Mouse (Mus musculus) ES-CJ7 (cell line): ENCODE measurements around the gene Tnni2.

ENCODE experiments used
- DNase-seq: peaks from one replicate; pipeline ENCODE4 v3.0.0; 2011; ENCODE audit warnings: low read depth, low spot score

Gene Tnni2

DNA sequence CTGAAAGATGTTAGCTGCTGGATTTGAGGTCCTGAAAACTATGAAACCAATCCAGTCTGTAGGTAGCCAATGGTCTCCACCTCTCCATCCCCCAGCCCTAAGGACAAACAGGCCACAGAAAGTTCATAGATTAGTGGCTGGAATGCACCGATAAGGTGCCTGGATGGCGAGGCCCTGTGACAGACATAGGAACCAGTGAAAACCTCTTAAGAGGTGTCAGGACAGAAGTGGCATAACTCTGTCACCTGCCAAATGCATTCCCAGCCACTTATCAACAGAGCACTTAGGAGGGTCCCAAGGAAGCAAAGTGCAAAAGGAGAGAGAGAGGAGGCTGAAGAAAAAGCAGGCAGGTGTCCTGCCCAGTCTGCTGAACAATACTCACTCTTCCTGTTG is 17.7 kb downstream of the Tnni2 start:
- no peak for DNase-seq

DNA sequence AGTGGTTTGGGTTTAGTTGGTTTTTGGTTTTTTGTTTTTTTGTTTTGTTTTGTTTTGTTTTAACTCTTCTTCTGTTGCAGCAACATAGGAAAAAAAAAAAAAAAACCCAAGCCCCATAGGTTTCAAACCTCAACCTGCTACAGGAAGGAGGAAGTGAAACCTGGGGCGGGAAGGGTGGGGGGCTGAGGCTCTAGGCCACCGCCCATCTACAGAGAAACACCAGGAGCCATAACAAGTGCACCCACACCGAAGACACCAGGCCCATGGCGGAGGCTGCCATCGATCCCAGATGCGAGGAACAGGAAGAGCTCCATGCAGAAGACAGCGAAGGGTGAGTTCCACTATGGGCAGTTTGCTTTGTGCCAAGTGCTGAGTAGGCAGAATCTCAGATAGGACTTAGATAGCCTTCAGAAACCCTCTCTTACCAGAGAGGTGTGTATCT is 19.0 kb downstream of the Tnni2 start, which contains the start of gene Lsp1:
Lsp1 (plus strand) TSS at position 174 of the 442 bp plus-strand sequence.
- DNase-seq: no peak

DNA sequence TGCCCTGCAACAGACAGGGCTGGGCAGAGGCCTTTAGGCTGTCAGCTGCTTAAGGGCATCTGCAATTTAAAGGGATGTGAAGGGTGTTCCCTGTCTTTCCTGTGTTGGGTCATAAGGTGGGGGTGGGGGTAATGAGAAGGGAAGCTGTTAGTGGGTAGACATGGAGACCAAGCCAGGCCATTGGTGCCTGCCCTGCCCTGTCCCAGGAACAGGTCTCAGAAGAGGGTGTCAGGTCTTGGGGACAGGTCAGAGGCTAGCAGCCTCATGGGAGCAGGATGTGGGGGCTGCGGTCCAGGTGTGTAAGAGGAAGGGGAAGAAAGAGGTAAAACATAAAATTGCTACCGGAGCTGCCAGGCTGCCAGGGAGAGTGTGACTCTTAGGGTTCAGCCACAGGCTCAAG is 19.8 kb downstream of the Tnni2 start:
- DNase-seq: no peak

DNA sequence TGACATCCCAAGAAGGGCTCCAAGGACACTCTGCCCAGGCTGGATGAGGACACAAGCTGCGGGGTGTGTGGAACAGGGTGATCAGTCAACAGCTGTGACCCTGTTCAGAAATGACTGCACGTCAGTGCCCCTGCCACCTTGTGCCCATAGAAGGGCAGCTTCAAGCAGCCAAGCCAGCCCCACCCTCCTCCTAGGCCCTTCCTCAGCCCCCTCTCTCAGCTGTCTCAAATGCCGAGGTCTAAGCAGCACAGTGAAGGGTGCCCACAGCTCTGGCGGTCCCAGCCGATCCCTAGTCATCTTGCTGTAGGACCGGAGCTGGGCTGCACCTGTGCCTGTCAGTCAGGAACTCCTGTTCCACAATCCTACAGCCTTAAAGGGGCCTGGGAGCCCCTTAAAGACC is 20.6 kb downstream of the Tnni2 start:
- DNase-seq: no peak

DNA sequence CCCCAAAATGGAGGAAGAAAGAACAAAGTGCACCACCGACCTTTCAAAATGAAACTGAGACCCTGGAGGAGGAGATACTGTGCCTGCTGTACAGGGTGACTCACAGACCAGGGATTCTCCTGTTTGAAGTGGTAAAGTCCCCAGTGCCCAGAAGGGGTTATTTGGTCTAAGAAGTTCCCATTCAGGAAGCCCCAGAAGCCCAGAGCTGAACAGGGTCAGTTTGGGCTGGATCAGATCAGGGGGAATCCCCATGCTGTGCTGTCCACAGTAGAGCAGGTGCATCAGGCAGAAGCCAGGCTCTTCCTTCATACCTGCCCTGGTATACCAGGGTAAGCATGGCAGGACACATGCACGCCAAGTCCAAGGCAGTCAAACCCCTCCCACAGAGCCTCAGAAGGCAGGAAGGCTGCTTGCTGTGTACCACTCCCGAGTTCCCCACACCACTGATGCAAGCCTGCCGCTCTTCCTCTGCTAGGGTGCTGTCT is 21.0 kb downstream of the Tnni2 start:
- no peak for DNase-seq

DNA sequence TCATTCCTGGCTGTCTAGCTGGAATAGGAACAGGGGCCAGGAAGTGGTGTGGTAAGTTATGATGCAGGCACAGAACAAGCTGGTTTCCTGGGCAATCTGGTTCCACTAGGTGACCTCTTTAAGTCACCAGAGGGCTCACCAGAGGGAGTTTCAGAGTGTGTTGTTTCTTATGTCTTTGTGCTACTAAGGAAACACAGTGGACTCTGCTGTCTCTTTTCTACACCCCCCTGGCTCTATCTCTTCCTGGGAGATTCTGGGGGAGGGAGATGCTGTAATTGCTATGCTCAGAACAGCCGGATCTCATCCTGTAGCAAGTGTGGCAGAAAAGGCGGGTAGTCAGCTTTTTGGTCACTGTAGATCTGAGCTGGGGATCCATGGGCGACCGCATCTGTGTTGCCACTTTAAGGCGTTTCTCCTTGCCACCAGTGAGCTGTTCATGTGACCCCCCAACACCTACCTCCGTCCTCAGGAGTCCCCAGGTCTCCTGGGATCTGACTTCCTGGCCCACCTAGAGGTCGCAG is 28.6 kb downstream of the Tnni2 start:
- DNase-seq: no peak

DNA sequence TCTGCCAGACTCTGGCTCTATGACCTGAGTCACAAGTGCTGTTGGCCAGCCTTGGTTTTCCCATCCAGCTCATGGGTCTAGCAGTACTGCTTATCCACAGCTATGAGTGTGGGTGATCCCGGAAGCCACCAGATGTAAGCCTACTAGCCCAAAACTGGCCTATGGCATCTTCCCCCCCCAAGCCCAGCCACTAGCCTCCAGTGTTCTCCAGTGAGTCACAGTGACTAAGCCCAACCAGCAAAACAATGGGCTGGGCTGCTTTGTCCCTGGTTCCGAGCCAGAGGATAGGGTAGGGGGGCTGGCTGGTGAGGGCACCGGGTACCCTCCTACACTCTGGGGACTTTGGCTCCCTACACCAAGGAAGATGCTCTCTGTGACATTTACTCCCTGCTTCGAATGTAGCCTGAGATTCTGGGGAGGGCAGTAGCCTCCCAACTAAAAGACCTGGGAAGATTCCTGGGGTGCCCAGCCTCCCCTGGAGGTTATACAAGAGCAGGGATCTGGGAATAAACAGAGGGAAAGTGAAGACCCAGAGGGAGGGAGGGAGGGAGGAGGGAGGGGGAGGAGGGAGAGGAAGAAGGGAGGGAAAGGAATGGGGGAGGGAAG is 29.3 kb downstream of the Tnni2 start:
- peak; percentile 29 for DNase-seq

DNA sequence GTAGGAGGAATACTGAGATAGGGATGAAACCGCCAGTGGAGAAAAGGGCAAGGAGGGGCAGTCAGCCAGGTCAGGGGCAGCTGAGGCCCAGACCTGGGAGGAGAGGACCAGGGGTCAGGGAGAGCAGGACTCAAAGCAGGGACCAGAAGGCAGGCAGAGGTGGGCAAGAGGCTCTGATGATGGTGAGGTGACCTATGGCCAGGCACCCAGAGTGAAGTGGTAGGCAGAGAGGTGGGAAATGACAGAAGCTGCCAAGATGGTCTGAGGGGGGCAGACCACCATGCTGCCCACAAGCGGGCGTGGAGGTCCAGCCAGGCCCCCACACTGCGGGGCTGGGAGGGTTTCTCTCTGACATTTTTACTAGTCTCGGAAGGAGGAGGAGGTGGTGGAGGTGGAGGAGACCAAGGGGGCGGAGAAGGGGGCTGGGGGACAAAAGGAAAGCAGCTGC is 29.8 kb downstream of the Tnni2 start:
- DNase-seq: no peak

DNA sequence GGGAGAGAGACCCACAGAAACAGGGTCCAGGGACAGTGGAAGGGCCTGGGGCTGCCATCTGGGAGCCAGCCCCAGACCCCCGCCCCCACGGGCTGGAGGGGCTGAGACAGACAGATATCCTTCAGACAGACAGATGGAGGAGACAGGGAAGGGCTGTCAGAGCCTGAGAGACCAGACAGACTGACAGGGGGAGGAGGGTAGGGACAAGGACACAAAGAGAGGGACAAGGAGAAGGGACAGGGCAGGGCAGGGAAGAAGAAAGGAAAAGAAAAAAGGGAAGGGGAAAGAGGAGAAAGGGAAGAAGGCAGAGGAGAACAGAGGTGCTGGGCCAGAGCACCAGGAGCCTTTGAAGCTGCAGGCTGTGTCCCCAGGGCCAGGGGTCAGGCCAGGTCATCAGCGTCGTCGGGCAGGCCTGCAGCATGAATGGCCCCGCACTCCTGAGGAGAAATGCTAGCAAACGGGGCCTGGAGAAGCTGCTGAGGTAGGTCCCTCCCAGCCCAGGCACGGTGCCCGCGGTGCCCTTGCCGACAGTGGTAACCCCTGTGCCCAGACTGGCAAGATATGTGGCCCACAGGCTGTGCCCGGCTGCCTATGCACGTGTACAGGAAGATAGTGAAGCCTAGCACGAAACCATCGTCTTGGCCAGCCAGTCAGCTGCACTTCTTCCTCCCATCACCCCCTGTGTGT is 30.4 kb downstream of the Tnni2 start:
- DNase-seq: no peak

DNA sequence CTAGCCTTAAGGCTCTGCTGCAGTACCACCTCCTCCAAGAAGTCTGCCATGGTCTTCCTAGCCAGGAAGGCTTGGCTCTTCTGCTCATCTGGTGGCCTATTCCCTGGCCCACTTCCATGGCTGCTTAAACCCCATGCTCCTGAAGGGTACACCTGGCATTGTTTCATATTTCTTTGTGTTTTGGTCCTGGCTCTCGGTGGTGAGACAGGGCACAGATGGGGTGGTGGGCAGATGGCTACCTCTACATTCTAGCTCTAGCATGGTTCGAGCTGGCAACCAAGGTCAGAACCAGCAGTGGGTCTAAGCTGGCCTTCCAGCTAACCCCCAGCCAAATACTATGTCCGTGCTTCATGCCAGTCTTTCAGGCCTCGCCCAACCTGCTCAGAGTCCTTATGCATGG is 31.3 kb downstream of the Tnni2 start:
- DNase-seq: no peak

DNA sequence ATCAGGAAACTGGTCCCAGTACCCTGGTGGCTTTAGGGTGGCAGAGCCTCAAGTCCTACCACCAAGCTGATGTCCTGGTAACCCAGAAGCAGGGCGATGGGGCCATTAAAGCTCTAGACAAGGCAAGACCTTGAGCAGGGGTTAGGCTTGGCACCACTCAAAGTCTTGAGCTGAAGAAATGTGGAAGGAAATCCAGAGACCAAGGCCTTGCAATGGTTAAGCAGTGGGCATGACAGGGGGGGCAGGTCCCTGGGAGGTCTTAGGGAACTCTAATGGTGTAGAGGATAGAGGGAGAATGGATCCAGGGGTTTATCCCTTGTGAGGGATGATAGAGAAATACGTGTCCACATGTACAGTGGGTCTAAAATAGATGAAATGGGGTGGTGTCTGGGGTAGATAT is 31.9 kb downstream of the Tnni2 start:
- DNase-seq: no peak

DNA sequence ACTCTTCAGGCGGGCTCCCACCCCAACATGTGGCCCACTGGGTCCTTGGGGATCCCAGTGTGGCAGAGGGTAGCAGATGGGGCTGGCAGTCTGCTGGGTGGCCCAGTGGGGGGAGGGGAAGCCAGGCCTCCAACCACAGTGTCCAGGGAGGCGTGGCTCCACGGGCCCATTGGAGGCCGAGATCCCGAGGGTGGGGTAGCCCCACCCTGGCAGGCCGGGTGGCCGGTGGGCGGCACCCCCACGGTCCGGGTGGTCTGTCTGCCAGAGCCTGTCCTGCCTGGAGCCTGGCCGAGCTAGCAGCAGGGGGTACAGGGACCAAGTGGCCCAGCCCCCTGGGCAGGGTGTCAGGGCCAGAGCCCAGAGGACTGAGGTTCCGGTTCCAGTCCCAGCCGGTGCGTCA is 33.2 kb downstream of the Tnni2 start:
- no peak for DNase-seq

DNA sequence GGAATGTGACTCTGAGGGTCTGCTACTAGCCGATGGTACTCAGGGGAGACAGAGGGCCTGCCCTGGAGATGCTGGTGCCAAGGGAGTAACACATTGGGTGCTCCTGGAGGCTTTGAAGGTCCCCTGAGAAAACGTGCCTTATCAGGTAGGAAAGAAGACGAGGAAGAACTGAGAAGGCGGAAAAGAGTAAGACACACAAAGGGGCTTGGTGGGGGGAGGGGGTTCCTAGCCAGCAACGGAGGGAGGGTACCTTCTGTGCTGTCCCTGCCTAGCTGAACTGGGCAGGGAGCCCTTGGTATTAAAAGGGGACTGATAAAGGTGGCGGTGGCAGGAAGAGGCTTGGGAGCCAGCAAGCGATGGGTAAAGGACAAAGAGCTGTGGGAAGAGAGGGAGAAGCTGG is 34.0 kb downstream of the Tnni2 start:
- DNase-seq: no peak

DNA sequence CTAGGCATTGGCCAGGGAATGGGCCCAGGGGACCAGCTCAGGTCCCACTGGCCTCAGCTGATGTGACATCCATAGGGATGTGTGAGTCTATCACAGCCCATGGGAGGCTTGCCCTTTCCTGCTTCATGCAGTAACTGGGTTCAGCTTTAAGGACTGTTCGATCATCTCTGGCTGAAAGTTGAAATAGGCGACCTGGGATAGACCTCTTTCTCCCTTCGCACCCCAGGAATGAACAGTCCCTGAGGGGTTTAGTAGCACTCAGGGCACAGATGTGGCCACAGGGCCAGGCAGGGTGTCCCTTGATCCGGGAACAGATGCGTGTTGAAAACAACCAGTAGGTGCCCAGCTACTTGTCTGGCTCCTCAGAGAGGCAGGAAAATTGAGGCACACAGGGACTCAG is 34.7 kb downstream of the Tnni2 start:
- no peak for DNase-seq

DNA sequence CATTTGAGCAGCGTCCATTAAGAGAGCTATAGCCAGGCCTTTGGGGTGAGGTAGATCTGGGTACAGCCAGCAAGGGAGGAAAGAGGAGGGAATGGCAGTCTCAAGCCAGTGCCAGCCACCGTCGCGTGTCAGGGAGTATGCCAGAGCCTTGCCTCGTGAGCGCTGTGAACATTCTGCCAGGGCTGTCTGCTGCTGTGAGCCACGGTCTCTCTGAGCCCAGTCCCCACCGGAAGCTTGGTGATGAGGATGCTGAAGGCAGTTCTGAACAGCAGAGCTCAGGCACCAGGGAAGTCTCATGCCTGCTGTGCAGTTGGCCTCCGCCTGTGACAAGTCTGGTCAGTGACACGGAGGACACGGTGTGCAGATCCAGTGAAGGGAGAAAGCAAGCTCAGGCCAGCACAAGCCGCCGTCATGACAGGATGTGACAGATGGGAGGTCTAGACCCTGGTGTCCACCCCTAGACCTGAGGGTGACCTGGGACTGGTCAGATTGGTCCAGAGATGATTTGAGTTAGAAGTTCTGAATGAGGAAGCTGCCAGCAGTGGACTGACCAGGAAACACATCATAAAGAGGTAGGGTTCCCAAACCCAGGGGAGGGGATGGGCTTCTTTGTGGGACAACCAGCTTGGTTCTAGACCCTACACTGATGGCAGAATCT is 35.3 kb downstream of the Tnni2 start:
- no peak for DNase-seq

DNA sequence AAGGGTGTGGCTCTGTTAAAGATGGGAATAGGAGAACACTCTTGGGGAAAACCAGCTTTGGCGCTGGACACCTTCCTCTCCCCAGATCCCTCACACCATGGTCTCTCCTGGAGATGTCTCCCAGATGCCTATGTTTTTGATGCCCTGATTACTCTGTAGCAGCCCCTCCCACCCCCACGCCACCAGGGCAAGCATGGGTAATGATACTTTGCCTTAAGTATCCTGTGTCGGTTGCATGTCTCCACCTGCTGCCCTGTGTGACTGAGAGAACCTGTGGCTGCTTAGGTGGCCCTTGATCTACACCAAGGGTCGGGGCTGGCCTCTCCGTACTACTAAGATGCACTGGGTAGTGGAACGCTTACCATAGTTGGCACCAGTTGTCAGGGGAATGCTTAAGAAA is 36.4 kb downstream of the Tnni2 start:
- no peak for DNase-seq

DNA sequence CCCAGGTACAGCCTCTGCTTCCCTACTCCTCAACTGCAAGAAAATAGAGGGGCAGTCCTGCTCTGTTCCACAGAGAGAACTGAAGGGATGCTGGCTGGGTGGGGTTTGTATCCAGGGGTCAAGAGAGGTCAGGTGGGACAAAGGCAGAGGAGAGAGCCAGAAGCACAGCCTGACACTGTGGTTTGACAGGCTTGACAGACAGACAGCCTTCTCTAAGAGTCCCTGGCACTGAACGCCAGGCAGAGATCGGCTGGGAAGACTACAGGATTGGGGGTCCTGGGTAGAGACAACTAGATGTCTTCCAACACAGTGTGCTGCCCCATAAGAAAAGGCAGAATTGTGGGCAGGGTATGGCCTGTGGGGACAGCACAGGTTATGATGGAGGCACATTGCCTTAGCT is 37.0 kb downstream of the Tnni2 start:
- DNase-seq: no peak

DNA sequence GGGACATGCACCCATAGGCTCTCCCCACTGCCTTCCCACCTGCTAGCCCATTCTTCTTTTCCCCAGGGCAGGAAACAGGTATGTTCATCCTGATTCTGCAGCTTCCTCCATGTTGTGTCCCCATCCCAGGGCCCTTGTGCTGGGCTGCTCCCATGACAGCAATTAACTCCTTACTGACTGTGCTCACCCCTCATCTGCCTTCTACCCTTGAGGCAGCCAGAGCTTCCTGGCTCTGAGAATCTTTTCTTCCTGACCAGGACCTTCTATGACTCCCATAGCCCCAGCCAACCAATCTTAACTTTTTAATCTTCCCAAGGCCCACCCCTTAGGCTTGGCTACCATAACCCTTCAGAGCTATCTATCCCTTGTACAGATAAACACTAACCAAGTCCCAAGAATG is 37.7 kb downstream of the Tnni2 start:
- no peak for DNase-seq

DNA sequence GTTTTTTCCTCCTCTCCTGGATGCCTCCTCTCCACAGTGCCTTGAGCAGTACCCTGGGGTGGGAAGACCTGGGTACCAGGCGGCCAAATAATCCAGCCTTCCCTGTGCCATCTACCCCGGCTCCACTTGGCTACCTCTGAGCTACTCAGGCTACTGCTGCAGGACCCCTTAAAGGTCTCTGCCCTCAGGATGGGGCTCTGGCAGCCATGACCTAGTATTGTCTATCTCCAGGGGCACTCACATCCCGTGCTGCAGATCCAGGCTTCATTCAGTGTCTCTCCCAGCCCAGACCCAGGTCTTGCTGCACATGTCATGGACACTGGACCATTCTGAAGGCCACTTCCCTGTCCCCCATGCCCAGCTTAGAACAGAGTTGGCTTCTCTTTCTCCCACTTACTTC is 38.3 kb downstream of the Tnni2 start:
- no peak for DNase-seq

DNA sequence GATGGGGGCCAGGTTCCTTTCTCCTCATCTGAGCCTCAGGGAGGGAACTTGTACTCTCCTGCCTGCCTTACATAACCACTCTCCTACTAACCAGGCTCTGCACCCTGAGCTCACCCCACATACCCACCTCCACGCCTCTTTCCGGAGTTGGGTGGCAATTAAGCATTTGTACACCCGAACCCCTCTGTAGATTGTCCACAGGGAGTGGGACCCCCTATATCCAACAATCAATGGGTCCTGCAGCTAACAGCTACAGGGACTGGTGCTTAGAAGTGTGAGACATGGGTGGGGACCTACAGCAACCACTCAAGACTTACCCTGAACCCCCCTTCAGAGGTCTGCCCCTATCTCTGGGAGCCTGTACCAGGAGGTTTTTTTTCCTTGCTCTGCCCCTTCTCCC is 39.1 kb downstream of the Tnni2 start:
- DNase-seq: no peak

DNA sequence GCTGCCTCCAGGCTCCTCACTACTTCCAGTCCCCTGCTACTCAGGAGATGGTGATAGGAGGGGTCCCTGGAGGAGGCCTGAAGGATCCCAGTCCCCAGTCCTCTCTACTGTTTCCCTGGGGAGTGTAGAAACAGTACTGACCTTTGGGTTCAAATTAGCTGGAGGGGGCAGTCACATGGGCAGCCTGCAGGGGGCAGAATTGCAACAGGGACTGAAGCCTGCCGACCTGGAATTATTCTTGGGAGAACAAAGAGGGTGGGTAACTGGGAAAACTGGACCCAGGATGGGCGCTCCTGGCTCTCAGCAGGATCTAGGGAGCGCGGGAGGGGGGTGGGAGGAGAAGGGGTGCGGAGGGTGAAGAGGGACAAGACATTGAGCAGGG is 39.6 kb downstream of the Tnni2 start:
- DNase-seq: peak; percentile 44

DNA sequence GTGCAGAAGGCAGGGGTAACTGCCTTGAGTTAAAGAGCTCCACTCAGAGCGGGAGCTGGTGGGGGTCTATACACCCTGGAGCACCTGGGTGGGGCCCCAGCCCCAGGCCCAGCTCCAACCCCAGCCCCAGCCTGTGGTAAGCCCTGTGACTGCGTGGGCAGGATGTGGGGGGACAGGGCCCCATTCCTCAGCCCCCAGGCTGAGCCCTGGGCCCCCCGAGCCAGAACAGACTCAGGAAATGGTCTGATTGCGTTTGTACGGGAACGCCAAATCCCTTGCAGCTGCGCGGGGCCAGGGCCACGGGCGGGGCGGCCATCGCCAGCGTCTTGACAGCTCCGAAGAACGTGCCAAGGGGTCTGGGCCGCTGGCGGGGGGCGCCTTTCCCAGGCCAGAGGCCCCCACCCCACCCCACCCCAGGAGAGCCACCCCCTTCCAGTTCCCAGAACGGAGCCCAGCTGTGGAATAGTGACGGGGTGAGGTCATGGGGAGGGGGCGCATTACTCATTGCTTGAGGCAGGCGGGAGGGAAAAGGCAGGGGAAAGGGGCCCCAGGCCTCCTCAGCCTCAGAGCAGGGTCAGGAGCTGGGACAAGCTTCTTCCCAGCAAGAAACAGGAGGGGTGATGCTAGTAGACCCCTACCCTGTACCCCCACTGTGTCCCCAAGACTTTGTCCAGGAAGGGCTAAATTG is 40.1 kb downstream of the Tnni2 start:
- no peak for DNase-seq
